Mouse (Mus musculus): ENCODE data around the gene Unc93b1. TPM values are rescaled to one million over a fixed set of nuclear protein-coding genes. Genes with fewer than 3 reads are reported as not detected.

Unc93b1 gene
- polyA plus RNA-seq, 1 experiment from 2014 or later: 21.2 TPM

GRCm38 (mm10) chr19:3994932-3995331 is 59.9 kb downstream of the Unc93b1 start:
- WGBS: 37% methylated on average over 6 of the region's 6 CpGs
- peaks cover 56% of the 10 kb centered on the region for H3K4me1 ChIP-seq
- no peaks in the 10 kb centered on the region for H3K9me3 ChIP-seq (replicated peaks)
- no peak for ATAC-seq (replicated peaks; ENCODE audit: low FRiP score)
- no peak overlapping the region for H3K9ac ChIP-seq
- no peaks in the 10 kb centered on the region for H3K27me3 ChIP-seq
- H3K4me3 ChIP-seq (replicated peaks): no peak overlapping the region
- H3K4me2 ChIP-seq: no peak overlapping the region
- no peaks in the 10 kb centered on the region for H3K36me3 ChIP-seq
- peak overlapping the region; percentile 59; the same call in 1 of the 2 replicates for H3K27ac ChIP-seq

DNA sequence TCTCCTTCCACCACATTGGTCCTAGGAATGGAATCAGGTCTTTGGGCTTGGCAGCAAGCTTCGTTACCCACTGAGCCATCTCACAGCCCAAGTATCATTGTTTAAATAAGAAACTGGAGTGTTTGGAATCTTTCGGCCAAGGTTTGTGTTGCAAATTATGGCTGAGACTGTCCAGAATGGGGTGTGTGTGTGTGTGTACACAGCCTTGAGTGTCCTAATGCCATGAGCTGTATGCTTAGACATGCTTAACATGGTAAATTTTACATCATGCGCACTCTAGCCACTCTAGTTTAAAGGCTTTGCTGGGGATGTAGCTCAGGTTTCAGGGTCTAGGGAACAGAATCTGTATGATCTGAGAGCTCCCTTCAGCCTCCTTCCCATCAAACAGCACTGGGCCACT is 60.5 kb downstream of the Unc93b1 start:
- Histone ChIP-seq H3K36me3 (no peaks in the 10 kb centered on the region), H3K4me3 (replicated peaks) (no peak overlapping the region), H3K4me1 (peaks cover 56% of the 10 kb centered on the region), H3K4me2 (no peak overlapping the region), H3K27ac (peak overlapping the region; percentile 59), H3K27me3 (no peaks in the 10 kb centered on the region), H3K9me3 (replicated peaks) (no peaks in the 10 kb centered on the region), H3K9ac (no peak overlapping the region)
- no peak for ATAC-seq (replicated peaks; ENCODE audit: low FRiP score)
- 60% methylated on average over 3 of the region's 3 CpGs for WGBS

GRCm38 (mm10) chr19:3996106-3996505 is 61.1 kb downstream of the Unc93b1 start:
- no peaks in the 10 kb centered on the region for H3K36me3 ChIP-seq
- 45% methylated on average over 7 of the region's 7 CpGs for WGBS
- peak overlapping the region; percentile 59; the same call in 1 of the 2 replicates for H3K27ac ChIP-seq
- no peaks in the 10 kb centered on the region for H3K27me3 ChIP-seq
- no peak overlapping the region for H3K9ac ChIP-seq
- H3K4me2 ChIP-seq: no peak overlapping the region
- H3K4me1 ChIP-seq: peaks cover 54% of the 10 kb centered on the region
- H3K4me3 ChIP-seq (replicated peaks): no peak overlapping the region
- ATAC-seq (replicated peaks; ENCODE audit: low FRiP score): no peak
- no peaks in the 10 kb centered on the region for H3K9me3 ChIP-seq (replicated peaks)

DNA sequence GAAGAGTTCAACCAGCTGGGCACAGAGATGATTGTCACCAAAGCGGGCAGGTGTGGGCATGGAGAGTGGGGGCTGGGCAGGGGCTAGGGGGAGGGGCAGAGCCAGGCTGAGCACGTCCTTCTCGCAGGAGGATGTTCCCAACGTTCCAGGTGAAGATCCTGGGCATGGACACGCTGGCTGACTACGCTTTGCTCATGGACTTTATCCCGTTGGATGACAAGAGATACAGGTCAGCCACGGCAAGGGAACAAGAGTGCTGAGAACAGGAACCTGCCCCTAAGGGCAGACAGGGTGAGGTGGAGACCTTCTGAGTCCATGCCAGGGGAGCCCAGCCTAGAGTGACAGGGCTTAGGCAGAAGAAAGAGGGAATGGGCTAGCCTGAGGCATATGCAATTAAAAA is 61.8 kb downstream of the Unc93b1 start:
- Histone ChIP-seq H3K4me3 (replicated peaks) (no peak overlapping the region), H3K4me1 (peaks cover 60% of the 10 kb centered on the region), H3K36me3 (no peaks in the 10 kb centered on the region), H3K4me2 (no peak overlapping the region), H3K27me3 (no peaks in the 10 kb centered on the region), H3K9ac (no peak overlapping the region), H3K9me3 (replicated peaks) (no peaks in the 10 kb centered on the region), H3K27ac (0 out of 2 replicates have a peak overlapping the region, but pooled peaks have one; percentile 59)
- WGBS: 76% methylated on average over 8 of the region's 8 CpGs
- ATAC-seq (replicated peaks; ENCODE audit: low FRiP score): no peak

GRCm38 (mm10) chr19:3997231-3997630 is 62.2 kb downstream of the Unc93b1 start:
- H3K27ac ChIP-seq: no peak overlapping the region
- H3K4me1 ChIP-seq: peaks cover 64% of the 10 kb centered on the region
- H3K9ac ChIP-seq: no peak overlapping the region
- H3K27me3 ChIP-seq: no peaks in the 10 kb centered on the region
- no peak overlapping the region for H3K4me2 ChIP-seq
- no peaks in the 10 kb centered on the region for H3K36me3 ChIP-seq
- WGBS: 42% methylated on average over 8 of the region's 8 CpGs
- ATAC-seq (replicated peaks; ENCODE audit: low FRiP score): no peak
- no peaks in the 10 kb centered on the region for H3K9me3 ChIP-seq (replicated peaks)
- H3K4me3 ChIP-seq (replicated peaks): no peak overlapping the region

DNA sequence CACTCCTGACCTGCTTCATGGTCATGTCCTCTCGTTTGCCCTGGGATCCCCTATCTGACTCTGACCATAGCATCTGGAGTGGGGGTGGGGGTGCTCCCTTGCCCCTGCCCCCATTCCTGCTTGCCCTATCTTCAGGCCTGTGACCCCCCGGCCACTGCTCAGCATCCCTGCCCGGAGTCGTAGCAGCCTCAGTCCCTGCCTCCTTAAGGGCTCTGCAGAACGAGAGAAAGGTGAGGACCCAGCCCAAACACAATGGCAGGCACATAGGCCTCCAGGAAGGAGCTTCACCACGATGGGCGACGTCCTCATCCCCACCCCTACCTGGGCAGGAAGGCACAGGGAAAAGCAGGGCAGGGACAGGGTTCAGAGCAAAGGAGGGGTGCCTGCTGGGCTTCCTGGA is 63.3 kb downstream of the Unc93b1 start:
- H3K27ac ChIP-seq: no peak overlapping the region
- H3K4me3 ChIP-seq (replicated peaks): no peak overlapping the region
- H3K9me3 ChIP-seq (replicated peaks): no peaks in the 10 kb centered on the region
- ATAC-seq (replicated peaks; ENCODE audit: low FRiP score): no peak
- H3K4me2 ChIP-seq: no peak overlapping the region
- H3K36me3 ChIP-seq: no peaks in the 10 kb centered on the region
- WGBS: 64% methylated on average over 8 of the region's 8 CpGs
- H3K27me3 ChIP-seq: no peaks in the 10 kb centered on the region
- H3K9ac ChIP-seq: no peak overlapping the region
- H3K4me1 ChIP-seq: peaks cover 64% of the 10 kb centered on the region

Other genes starting within 250 kb of the Unc93b1 start
- gene Lrp5, start 248.6 kb upstream of the Unc93b1 start, polyA plus RNA-seq (2015; fragmentation: Nextera tagmentation; extraction: Ambion mirVana): 5.8 and 6.9 TPM in 2 replicates
- gene 1810055G02Rik, start 226.9 kb upstream of the Unc93b1 start, polyA plus RNA-seq (2015; fragmentation: Nextera tagmentation; extraction: Ambion mirVana): 39.7 and 43.9 TPM in 2 replicates
- gene Kmt5b, start 167.8 kb upstream of the Unc93b1 start, polyA plus RNA-seq (2015; fragmentation: Nextera tagmentation; extraction: Ambion mirVana): 30.9 and 33.9 TPM in 2 replicates
- gene Chka, start 83.4 kb upstream of the Unc93b1 start, polyA plus RNA-seq (2015; fragmentation: Nextera tagmentation; extraction: Ambion mirVana): 58.8 and 63.1 TPM in 2 replicates
- gene Tcirg1, start 28.1 kb upstream of the Unc93b1 start, polyA plus RNA-seq (2015; fragmentation: Nextera tagmentation; extraction: Ambion mirVana): 43.9 and 54.6 TPM in 2 replicates
- gene Ndufs8, start 22.4 kb upstream of the Unc93b1 start, polyA plus RNA-seq (2015; fragmentation: Nextera tagmentation; extraction: Ambion mirVana): 344 and 353 TPM in 2 replicates
- gene Aldh3b1, start 5.4 kb upstream of the Unc93b1 start, polyA plus RNA-seq (2015; fragmentation: Nextera tagmentation; extraction: Ambion mirVana): 2.9 and 4.1 TPM in 2 replicates
- 0.06 TPM in 1 of 2 replicates, not detected in the other for gene Aldh3b3, start 23.5 kb downstream of the Unc93b1 start, polyA plus RNA-seq (2015; fragmentation: Nextera tagmentation; extraction: Ambion mirVana)
- gene Aldh3b2, start 37.1 kb downstream of the Unc93b1 start, polyA plus RNA-seq (2015; fragmentation: Nextera tagmentation; extraction: Ambion mirVana): 1.7 and 1.8 TPM in 2 replicates
- 28.6 and 35.0 TPM in 2 replicates for gene Acy3, start 51.4 kb downstream of the Unc93b1 start, polyA plus RNA-seq (2015; fragmentation: Nextera tagmentation; extraction: Ambion mirVana)
- 0.75 and 1.5 TPM in 2 replicates for gene Tbx10, start 57.6 kb downstream of the Unc93b1 start, polyA plus RNA-seq (2015; fragmentation: Nextera tagmentation; extraction: Ambion mirVana)
- 31.2 and 36.2 TPM in 2 replicates for gene Nudt8, start 65.4 kb downstream of the Unc93b1 start, polyA plus RNA-seq (2015; fragmentation: Nextera tagmentation; extraction: Ambion mirVana)
- 3.3 and 4.1 TPM in 2 replicates for gene Gm49405, start 65.4 kb downstream of the Unc93b1 start, polyA plus RNA-seq (2015; fragmentation: Nextera tagmentation; extraction: Ambion mirVana)
- 5.0 and 5.1 TPM in 2 replicates for gene Doc2g, start 68.1 kb downstream of the Unc93b1 start, polyA plus RNA-seq (2015; fragmentation: Nextera tagmentation; extraction: Ambion mirVana)
- 220 and 237 TPM in 2 replicates for gene Ndufv1, start 77.6 kb downstream of the Unc93b1 start, polyA plus RNA-seq (2015; fragmentation: Nextera tagmentation; extraction: Ambion mirVana)
- gene Gstp1, start 102.8 kb downstream of the Unc93b1 start, polyA plus RNA-seq (2015; fragmentation: Nextera tagmentation; extraction: Ambion mirVana): 529 and 563 TPM in 2 replicates
- gene Gstp2, start 110.8 kb downstream of the Unc93b1 start, polyA plus RNA-seq (2015; fragmentation: Nextera tagmentation; extraction: Ambion mirVana): 2.4 and 14.9 TPM in 2 replicates
- 0.73 and 1.4 TPM in 2 replicates for gene Gstp3, start 124.4 kb downstream of the Unc93b1 start, polyA plus RNA-seq (2015; fragmentation: Nextera tagmentation; extraction: Ambion mirVana)
- 0.22 and 0.84 TPM in 2 replicates for gene Cabp2, start 146.4 kb downstream of the Unc93b1 start, polyA plus RNA-seq (2015; fragmentation: Nextera tagmentation; extraction: Ambion mirVana)
- 116 and 117 TPM in 2 replicates for gene Cdk2ap2, start 162.0 kb downstream of the Unc93b1 start, polyA plus RNA-seq (2015; fragmentation: Nextera tagmentation; extraction: Ambion mirVana)
- gene Pitpnm1, start 164.8 kb downstream of the Unc93b1 start, polyA plus RNA-seq (2015; fragmentation: Nextera tagmentation; extraction: Ambion mirVana): 14.0 and 15.8 TPM in 2 replicates
- gene Aip, start 190.7 kb downstream of the Unc93b1 start, polyA plus RNA-seq (2015; fragmentation: Nextera tagmentation; extraction: Ambion mirVana): 98.0 and 108 TPM in 2 replicates
- not detected in 2 replicates for gene Gpr152, start 204.6 kb downstream of the Unc93b1 start, polyA plus RNA-seq (2015; fragmentation: Nextera tagmentation; extraction: Ambion mirVana)
- gene Cabp4, start 208.8 kb downstream of the Unc93b1 start, polyA plus RNA-seq (2015; fragmentation: Nextera tagmentation; extraction: Ambion mirVana): 0.05 and 0.10 TPM in 2 replicates
- 165 and 174 TPM in 2 replicates for gene Coro1b, start 213.4 kb downstream of the Unc93b1 start, polyA plus RNA-seq (2015; fragmentation: Nextera tagmentation; extraction: Ambion mirVana)
- 0.42 and 1.2 TPM in 2 replicates for gene Ptprcap, start 218.4 kb downstream of the Unc93b1 start, polyA plus RNA-seq (2015; fragmentation: Nextera tagmentation; extraction: Ambion mirVana)
- gene Rps6kb2, start 228.2 kb downstream of the Unc93b1 start, polyA plus RNA-seq (2015; fragmentation: Nextera tagmentation; extraction: Ambion mirVana): 51.5 and 58.5 TPM in 2 replicates
- 2.9 and 3.1 TPM in 2 replicates for gene Carns1, start 240.3 kb downstream of the Unc93b1 start, polyA plus RNA-seq (2015; fragmentation: Nextera tagmentation; extraction: Ambion mirVana)

Data from kidney, embryonic 15.5 days (tissue).